Mouse (Mus musculus) spleen, postnatal 10 days (tissue): ENCODE results near the gene Ccser2.

ENCODE experiments used
- DNase-seq, 2 experiments: peaks; one replicate each; pipeline ENCODE4 v3.0.0; 2021 to 2022; ENCODE audit warnings: low spot score in 2 of 2

Gene Ccser2

GRCm38 (mm10) chr14:36937941-36938340, 30.6 kb downstream of the Ccser2 start:
- no peak for DNase-seq

GRCm38 (mm10) chr14:36937080-36937878, 31.3 kb downstream of the Ccser2 start:
- peak in 1 of 2 experiments; percentile 34 for DNase-seq

GRCm38 (mm10) chr14:36932638-36933382, 35.8 kb downstream of the Ccser2 start:
- no peak for DNase-seq

GRCm38 (mm10) chr14:36932038-36932437, 36.5 kb downstream of the Ccser2 start:
- DNase-seq: no peak

GRCm38 (mm10) chr14:36923383-36923782, 45.2 kb downstream of the Ccser2 start:
- DNase-seq: no peak

- no peak for DNase-seq
These were observed 47.1 kb downstream of the Ccser2 start for GRCm38 (mm10) chr14:36921346-36922049.

GRCm38 (mm10) chr14:36919886-36920285, 48.7 kb downstream of the Ccser2 start:
- no peak for DNase-seq

- no peak for DNase-seq
These were observed 49.4 kb downstream of the Ccser2 start for GRCm38 (mm10) chr14:36919146-36919545.

GRCm38 (mm10) chr14:36915203-36915602, 53.4 kb downstream of the Ccser2 start:
- DNase-seq: no peak

- DNase-seq: no peak
These were observed 54.0 kb downstream of the Ccser2 start for GRCm38 (mm10) chr14:36914473-36915005.

- no peak for DNase-seq
These were observed 56.8 kb downstream of the Ccser2 start for GRCm38 (mm10) chr14:36911738-36912137.

GRCm38 (mm10) chr14:36905809-36906522, 62.6 kb downstream of the Ccser2 start:
- no peak for DNase-seq

GRCm38 (mm10) chr14:36904206-36904605, 64.4 kb downstream of the Ccser2 start:
- DNase-seq: no peak

- no peak for DNase-seq
These were observed 67.7 kb downstream of the Ccser2 start for GRCm38 (mm10) chr14:36900883-36901282.

- no peak for DNase-seq
These were observed 73.9 kb downstream of the Ccser2 start for GRCm38 (mm10) chr14:36894701-36895100.

- DNase-seq: no peak
These were observed 75.7 kb downstream of the Ccser2 start for GRCm38 (mm10) chr14:36892762-36893358.

- DNase-seq: no peak
These were observed 78.4 kb downstream of the Ccser2 start for GRCm38 (mm10) chr14:36890130-36890529.

- DNase-seq: no peak
These were observed 82.9 kb downstream of the Ccser2 start for GRCm38 (mm10) chr14:36885680-36886079.

GRCm38 (mm10) chr14:36885117-36885516, 83.5 kb downstream of the Ccser2 start:
- DNase-seq: no peak

GRCm38 (mm10) chr14:36883576-36883975, 85.0 kb downstream of the Ccser2 start:
- no peak for DNase-seq

GRCm38 (mm10) chr14:36870257-36870656, 98.3 kb downstream of the Ccser2 start:
- DNase-seq: no peak
